Mouse (Mus musculus): ENCODE data around the gene Tcf25.
A peak's percentile ranks its signal among the peaks of the same experiment; 100 is the strongest.

GRCm38 (mm10) chr8:123373403-123374238, at the start of gene Tcf25:
- TF ChIP-seq CTCF (IDR thresholded peaks at IDR 0.05; ENCODE audit: borderline replicate concordance, insufficient read depth, low read depth, low read length) (peak; percentile 54), POLR2A (IDR thresholded peaks at IDR 0.05; ENCODE audit: borderline replicate concordance, insufficient read depth, low read length) (peak; percentile 73)

All from cerebellum, adult 2 months (tissue).